Mouse (Mus musculus): ENCODE results near the gene Tefm.
"Not testable (repeated sequence)": the region's sequence is repeated elsewhere in the genome, so short reads cannot be mapped to it uniquely, and the experiment has no call there.

Tefm gene

GRCm38 (mm10) chr11:80156841-80157240 lies 14.9 kb upstream of the Tefm start:
- DNase-seq (ENCODE audit: low read depth, low spot score) = no peak

DNA sequence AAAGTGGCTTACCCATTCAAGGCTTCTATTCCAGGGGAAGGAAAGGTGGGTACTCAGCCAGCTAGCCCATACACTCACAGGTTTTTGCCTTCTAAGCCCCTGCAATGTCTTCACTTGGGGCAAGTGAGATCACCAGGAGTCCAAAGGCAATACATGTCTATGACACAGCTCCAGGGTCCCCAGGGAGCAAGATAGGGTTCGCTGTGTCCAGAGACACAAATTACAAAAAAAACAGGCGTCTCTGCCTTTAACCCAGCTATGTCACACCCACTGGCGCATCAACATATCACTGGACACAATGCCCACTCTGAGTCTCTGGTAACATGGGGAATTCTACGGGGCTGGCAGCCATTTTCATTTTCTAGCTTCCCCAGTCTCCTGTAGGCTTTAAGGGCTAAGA lies 14.0 kb upstream of the Tefm start:
- no peak for DNase-seq (ENCODE audit: low read depth, low spot score)

DNA sequence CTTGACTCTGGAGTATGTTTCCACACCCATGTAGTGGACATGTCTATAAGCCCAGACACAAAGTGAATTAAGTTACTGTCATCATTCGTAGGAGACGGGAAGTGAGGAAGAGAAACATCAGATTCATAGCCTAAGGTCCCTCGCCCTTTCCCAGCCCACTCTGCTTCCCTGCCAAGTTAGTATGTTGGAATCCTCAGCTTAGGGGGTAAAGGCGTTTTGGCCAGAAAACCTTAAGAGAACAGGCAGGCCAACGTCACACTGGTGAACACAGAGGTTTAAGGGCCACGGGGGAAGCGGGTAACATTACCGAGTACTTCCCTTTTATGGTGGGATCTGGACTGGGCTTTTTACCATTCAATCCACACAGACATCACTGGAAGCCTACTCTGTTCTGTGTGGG lies 13.6 kb upstream of the Tefm start:
- DNase-seq (ENCODE audit: low read depth, low spot score) = no peak

GRCm38 (mm10) chr11:80154501-80154900 lies 12.5 kb upstream of the Tefm start:
- DNase-seq (ENCODE audit: low read depth, low spot score) = no peak

DNA sequence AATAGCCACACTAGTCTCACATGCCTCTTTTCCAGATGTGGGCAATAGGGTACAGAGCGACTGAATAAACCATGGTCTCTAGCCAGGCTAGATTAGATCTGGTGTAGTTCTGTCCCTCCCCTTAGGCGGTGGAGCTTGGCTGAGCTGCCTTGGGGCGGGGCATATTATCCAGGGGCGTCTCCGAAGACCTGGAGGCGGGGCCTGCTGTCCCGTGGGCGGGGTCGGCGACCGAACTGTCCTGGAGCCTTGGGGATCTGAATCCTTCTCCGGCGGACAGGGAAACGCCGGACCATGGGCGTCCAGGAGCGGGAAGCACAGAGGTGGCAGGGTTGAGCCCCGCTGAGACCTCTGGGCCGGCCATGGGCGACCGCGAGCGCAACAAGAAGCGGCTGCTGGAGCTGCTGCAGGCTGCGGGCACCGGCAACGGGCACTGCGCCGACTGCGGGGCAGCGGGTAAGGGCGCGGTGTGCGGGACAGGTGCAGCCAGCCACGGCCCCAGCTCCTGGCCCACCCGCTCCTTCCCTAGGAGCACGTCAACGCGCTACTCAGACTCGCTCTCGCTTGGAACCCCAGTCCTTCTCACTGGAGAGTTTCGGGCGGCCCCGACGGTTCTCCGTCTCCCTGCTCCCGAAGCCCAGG lies 12.0 kb upstream of the Tefm start, which contains the start of gene Adap2:
Gene Adap2 (plus strand): TSS at position 249 of the 639 bp plus-strand sequence.
- peak; percentile 44 for DNase-seq (ENCODE audit: low read depth, low spot score)

GRCm38 (mm10) chr11:80152376-80152775 lies 10.4 kb upstream of the Tefm start:
- no peak for DNase-seq (ENCODE audit: low read depth, low spot score)

GRCm38 (mm10) chr11:80151541-80151940 lies 9.6 kb upstream of the Tefm start:
- no peak for DNase-seq (ENCODE audit: low read depth, low spot score)

DNA sequence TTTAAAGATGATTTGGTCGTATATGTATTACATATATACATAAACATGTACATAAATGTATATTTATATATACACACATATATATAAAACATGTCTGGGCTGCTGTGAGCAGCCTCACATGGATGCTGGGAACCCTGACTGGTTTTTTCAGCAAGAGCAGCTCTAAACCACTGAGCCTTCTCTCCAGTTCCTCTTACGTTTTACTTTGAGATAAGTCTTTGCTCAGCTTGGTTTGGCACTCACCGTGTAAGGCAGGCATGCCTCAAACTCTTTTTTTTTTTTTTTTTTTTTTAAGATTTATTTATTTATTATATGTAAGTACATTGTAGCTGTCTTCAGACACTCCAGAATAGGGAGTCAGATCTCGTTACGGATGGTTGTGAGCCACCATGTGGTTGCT lies 8.6 kb upstream of the Tefm start:
- no peak for DNase-seq (ENCODE audit: low read depth, low spot score)

GRCm38 (mm10) chr11:80149412-80150023 lies 7.5 kb upstream of the Tefm start:
- DNase-seq (ENCODE audit: low read depth, low spot score) = no peak

- DNase-seq (ENCODE audit: low read depth, low spot score) = not testable (repeated sequence)
Observed at GRCm38 (mm10) chr11:80148974-80149373, 7.0 kb upstream of the Tefm start.

GRCm38 (mm10) chr11:80148313-80148712 lies 6.3 kb upstream of the Tefm start:
- DNase-seq (ENCODE audit: low read depth, low spot score) = no peak

GRCm38 (mm10) chr11:80147748-80148147 lies 5.8 kb upstream of the Tefm start:
- no peak for DNase-seq (ENCODE audit: low read depth, low spot score)

- no peak for DNase-seq (ENCODE audit: low read depth, low spot score)
Observed at GRCm38 (mm10) chr11:80145787-80146275, 3.9 kb upstream of the Tefm start.

DNA sequence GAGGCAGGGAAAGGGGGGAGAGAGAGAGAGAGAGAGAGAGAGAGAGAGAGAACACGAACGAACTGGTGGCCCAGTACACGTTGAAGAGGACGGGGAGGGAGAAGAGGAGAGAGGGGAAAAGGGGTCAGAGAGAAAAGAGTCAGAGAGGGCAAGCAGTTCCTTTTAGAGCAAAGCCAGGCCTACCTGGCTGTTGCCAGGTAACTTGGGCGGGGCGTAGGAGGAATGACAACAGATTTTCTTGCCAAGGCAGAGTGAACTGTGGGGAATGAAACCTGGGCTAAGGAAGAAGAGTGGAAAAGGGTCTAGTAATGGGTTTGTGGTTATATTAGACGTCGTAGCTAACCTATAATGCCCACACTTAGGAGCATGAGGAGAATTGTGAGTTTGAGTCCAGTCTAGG lies 897 bp upstream of the Tefm start:
- DNase-seq (ENCODE audit: low read depth, low spot score) = no peak

DNA sequence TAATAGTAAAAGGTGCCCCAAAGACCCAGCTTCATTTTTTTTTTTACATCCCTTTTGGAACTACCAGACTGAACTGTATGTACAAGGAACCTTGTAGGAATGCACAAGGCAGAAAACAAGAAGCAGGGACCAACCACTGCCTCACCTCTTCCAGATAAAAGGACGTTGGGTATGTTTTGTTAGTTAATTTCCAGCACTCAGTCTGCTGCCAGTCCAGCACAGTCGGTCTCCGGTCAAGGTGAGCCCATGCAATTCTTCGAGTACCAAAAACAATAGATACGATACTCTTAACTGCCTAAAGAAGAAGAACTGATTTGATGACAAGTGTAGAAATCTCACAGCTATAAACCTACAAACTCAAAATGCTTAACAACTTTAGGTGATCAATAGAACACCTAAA lies 4.2 kb downstream of the Tefm start:
- DNase-seq (ENCODE audit: low read depth, low spot score) = no peak

DNA sequence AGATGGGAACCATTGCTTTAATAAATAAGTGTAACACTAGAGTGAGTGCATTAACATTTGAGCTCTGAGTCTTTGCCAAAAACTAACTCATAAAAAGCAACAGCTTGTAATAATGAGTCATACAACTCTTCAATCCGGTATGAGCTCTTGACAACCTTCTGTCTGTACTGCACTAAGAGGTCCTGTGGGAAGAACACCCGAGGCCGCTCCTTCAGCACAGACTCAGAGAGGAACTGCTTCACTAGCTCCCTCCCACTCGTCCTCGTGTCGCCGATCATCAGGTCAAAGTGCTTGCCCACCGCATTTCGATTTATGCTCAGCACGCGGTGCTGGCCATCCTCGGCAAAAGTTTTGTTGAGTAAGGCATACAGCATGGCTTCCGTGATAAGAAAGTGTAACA lies 5.2 kb downstream of the Tefm start:
- DNase-seq (ENCODE audit: low read depth, low spot score) = no peak

- no peak for DNase-seq (ENCODE audit: low read depth, low spot score)
Observed at GRCm38 (mm10) chr11:80135954-80136683, 5.9 kb downstream of the Tefm start.

- DNase-seq (ENCODE audit: low read depth, low spot score) = no peak
Observed at GRCm38 (mm10) chr11:80134744-80135143, 7.2 kb downstream of the Tefm start.

DNA sequence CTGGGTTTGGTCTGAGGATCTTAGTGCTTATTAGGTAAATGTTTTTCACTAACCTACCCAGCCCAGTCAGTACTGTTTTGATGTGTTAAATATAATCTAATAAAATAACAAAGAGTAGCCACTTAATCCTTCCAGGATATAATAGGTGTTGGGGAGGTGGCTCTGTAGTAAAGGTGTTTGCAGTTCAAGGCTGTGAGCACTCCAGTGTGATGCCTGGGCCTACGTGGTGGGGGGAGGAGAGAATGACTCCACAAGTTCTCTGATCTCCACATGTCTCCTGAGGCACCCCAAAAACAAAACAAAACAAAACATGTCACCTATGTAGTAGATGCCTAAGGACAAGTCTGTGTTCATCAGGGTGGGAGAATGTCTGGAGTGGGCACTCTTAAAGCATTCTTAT lies 9.9 kb downstream of the Tefm start:
- no peak for DNase-seq (ENCODE audit: low read depth, low spot score)

- DNase-seq (ENCODE audit: low read depth, low spot score) = no peak
Observed at GRCm38 (mm10) chr11:80116411-80116810, 25.6 kb downstream of the Tefm start.

GRCm38 (mm10) chr11:80104407-80104806 lies 37.6 kb downstream of the Tefm start:
- DNase-seq (ENCODE audit: low read depth, low spot score) = no peak

DNA sequence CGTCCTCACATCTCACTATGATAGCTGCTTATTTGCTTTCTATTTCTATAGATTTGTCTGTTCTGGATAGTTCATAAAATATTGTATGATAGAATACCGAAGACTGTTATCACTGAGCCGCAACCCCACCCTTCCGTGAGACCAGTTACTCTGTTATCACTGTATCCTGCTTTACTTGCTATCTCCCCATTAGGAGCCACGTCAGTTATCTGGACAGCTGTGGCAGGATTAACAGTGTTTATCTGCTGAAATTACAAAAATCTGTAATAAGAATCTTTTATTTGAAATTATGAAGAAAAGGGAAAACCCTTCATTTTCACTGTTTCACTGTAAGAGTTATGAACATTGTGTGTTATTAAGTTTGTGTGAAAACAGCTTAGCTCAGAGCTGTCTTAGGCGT lies 40.7 kb downstream of the Tefm start:
- no peak for DNase-seq (ENCODE audit: low read depth, low spot score)

Data from retina, adult 2 months (tissue).